ENCODE assay signal across 29 mouse cellular contexts in the genomic region with DNA sequence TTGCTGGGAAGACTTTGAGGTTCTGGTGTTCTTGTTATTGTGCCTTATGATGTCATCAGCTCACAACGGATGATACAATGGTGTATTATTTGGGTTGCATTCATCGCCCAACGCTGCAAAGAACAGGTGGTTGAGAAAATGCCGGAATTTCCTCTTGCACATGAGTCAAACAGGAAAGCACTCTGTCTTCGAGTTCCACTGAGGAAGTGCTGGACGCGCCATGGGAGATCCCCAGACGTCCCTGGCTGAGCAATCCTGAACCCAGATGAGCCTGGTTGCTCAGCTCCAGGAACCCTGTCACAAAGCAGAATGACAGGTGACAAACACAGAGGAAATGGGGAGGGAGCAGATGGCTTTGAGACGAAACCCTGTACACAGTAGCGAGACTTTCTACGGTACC.
DNase-seq lines count a peak whose midpoint lies in the region; ATAC-seq and TF ChIP-seq lines count a peak whose summit lies in the region.
"Had no signal": no experiment of that assay in that cellular context is flagged by ENCODE, and none has a peak within 500 bp of the region (broad histone marks: within the 10 kb centered on the region; RNA-seq: fewer than 3 reads in every experiment).

No protein-coding gene starts in this region.

- DNase-seq in heart, adult 11 months, result peak; percentile 82
- no peak for DNase-seq in heart, postnatal 10 days
- DNase-seq in retina, postnatal 1 day, result no peak
- DNase-seq in B cell, adult 2 months, result no peak
- DNase-seq: adrenal gland, adult 8-10 months; adrenal gland, postnatal 25 days; cerebellum, adult 11-12 months; cerebellum, adult 8-10 months; cerebellum, postnatal 10 days; cerebellum, postnatal 36 days; embryo, embryonic 11 days; gastrocnemius, postnatal 10 days; gastrocnemius, postnatal 36 days; heart, adult 18-20 months; heart, postnatal 14 days; heart, postnatal 4 days had no signal

- intact Hi-C loops in heart, postnatal 10 days (cut with DNase I), result no loop called here

- ATAC-seq in megakaryocyte, adult 5-6 weeks (ENCODE audit: poor library complexity, severe bottlenecking), result peak; percentile 45
- ATAC-seq: activated CD4-positive, CD25-positive, alpha-beta regulatory T cell, adult 4 months; CD4-positive, CD25-positive, alpha-beta regulatory T cell, adult 4 months; forebrain, embryonic 13.5 days; forebrain, embryonic 16.5 days; hindbrain, postnatal 0 days; inflammation-experienced regulatory T-cells, adult 6 months had no signal

- H3K27me3 ChIP-seq in C2C12 (ENCODE audit: control insufficient read depth, insufficient read depth, insufficient read length), result no peaks in the 10 kb centered on the region
- H3K27me3 ChIP-seq: embryonic facial prominence, embryonic 13.5 days; forebrain, embryonic 13.5 days; heart, embryonic 12.5 days; heart, embryonic 15.5 days had no signal

- no peak overlapping the region for H3K4me3 ChIP-seq in C2C12 (ENCODE audit: insufficient read depth, poor library complexity, severe bottlenecking)
- H3K4me3 ChIP-seq: embryonic facial prominence, embryonic 10.5 days; embryonic facial prominence, embryonic 13.5 days; forebrain, embryonic 10.5 days; forebrain, embryonic 13.5 days; heart, embryonic 12.5 days; heart, embryonic 15.5 days had no signal

- H3K79me3 ChIP-seq in C2C12 (ENCODE audit: low read depth), result no peaks in the 10 kb centered on the region

- no peak overlapping the region for H3ac ChIP-seq in C2C12 (ENCODE audit: control insufficient read depth, insufficient read length, low read depth)

- TF ChIP-seq CTCF in C2C12 (IDR thresholded peaks at IDR 0.05; ENCODE audit: control insufficient read depth, insufficient read depth, insufficient read length), result no peak

- H3K79me2 ChIP-seq in C2C12 (ENCODE audit: control insufficient read depth, insufficient read depth), result no peaks in the 10 kb centered on the region

- no peaks in the 10 kb centered on the region for H3K36me3 ChIP-seq in C2C12 (ENCODE audit: control insufficient read depth, insufficient read depth)
- H3K36me3 ChIP-seq: embryonic facial prominence, embryonic 10.5 days; embryonic facial prominence, embryonic 13.5 days; forebrain, embryonic 10.5 days; heart, embryonic 12.5 days; heart, embryonic 15.5 days had no signal

TF ChIP-seq in C2C12, 6 proteins besides CTCF, POLR2A, EP300 and RAD21:
- TF ChIP-seq CEBPB (IDR thresholded peaks at IDR 0.05; ENCODE audit: low read depth) (no peak), MYOD1 (IDR thresholded peaks at IDR 0.05; ENCODE audit: control insufficient read depth, insufficient read length, low read depth) (peak; percentile 45), MYOG (IDR thresholded peaks at IDR 0.05; ENCODE audit: control insufficient read depth, extremely low read depth, insufficient read length) (no peak)
TF ChIP-seq in C2C12: peak in this region for 1.
